Mouse (Mus musculus) stomach, postnatal 0 days (tissue): Measurements from ENCODE around the gene Mrpl49. TPM values are rescaled to one million over a fixed set of nuclear protein-coding genes. Genes with fewer than 3 reads are reported as not detected.
A peak's percentile ranks its signal among the peaks of the same experiment; 100 is the strongest.
"Not testable (repeated sequence)": the region's sequence is repeated elsewhere in the genome, so short reads cannot be mapped to it uniquely, and the experiment has no call there.

Experiments used
- ATAC-seq: fragments of 200-750 bp; cut with Nextera tagmentation; 2 replicates; pipeline ENCODE4 v1.8.0; 2017; ENCODE audit not compliant: low FRiP score, low TSS enrichment
- DNase-seq: peaks from one replicate; pipeline ENCODE4 v3.0.0-alpha.2; 2016; ENCODE audit warnings: low spot score
- H3K27ac ChIP-seq: fragments of 300-500 bp; sonication (generic); replicated peaks from 2 replicates; pipeline ENCODE4 v1.5.1; 2014; ENCODE audit warnings: mild to moderate bottlenecking, control low read depth
- H3K27me3 ChIP-seq: fragments of 300-500 bp; sonication (generic); 2 replicates; pipeline ENCODE4 v1.6.1; 2014; ENCODE audit warnings: low read length; ENCODE audit not compliant: control insufficient read depth, insufficient read depth
- H3K36me3 ChIP-seq: fragments of 300-500 bp; sonication (generic); 2 replicates; pipeline ENCODE4 v1.6.1; 2014; ENCODE audit warnings: low read length, mixed read lengths; ENCODE audit not compliant: control insufficient read depth, insufficient read depth
- H3K4me1 ChIP-seq: fragments of 300-500 bp; sonication (generic); replicated peaks from 2 replicates; pipeline ENCODE4 v1.6.1; 2014; ENCODE audit warnings: antibody characterized with exemption; ENCODE audit not compliant: control insufficient read depth, insufficient read depth
- H3K4me2 ChIP-seq: fragments of 300-500 bp; sonication (generic); replicated peaks from 2 replicates; pipeline ENCODE4 v1.6.1; 2014; ENCODE audit warnings: low read depth, mild to moderate bottlenecking, control low read depth, moderate library complexity
- H3K4me3 ChIP-seq: fragments of 300-500 bp; sonication (generic); 2 replicates; pipeline ENCODE4 v1.5.1; 2014; ENCODE audit warnings: low read depth, low read length, control low read depth
- H3K9ac ChIP-seq: fragments of 300-500 bp; sonication (generic); 2 replicates; pipeline ENCODE4 v1.6.1; 2014; ENCODE audit warnings: mild to moderate bottlenecking, low read length, control low read depth, mixed read lengths
- H3K9me3 ChIP-seq: fragments of 300-500 bp; sonication (generic); 2 replicates; pipeline ENCODE4 v1.6.1; 2016; ENCODE audit warnings: low read length; ENCODE audit not compliant: control insufficient read depth
- CTCF ChIP-seq: IDR thresholded peaks from 2 replicates; pipeline ENCODE4 v1.5.1; 2016; ENCODE audit warnings: antibody characterized with exemption, low read depth, mild to moderate bottlenecking, moderate library complexity
- EP300 ChIP-seq: optimal IDR thresholded peaks from 2 replicates; pipeline ENCODE3; 2016; ENCODE audit warnings: antibody characterized with exemption
- WGBS: fragments of 180-500 bp; shearing (Covaris S2); extraction: QIAGEN DNeasy Blood & Tissue Kit; methylation state at CpG from one replicate; pipeline ENCODE4 v1.1.7; 2014; 5-methylcytosine and 5-hydroxymethylcytosine counted together
- polyA plus RNA-seq: library from polyadenylated mRNA; unstranded; fragments of >200 nt; fragmentation: Nextera tagmentation; extraction: Ambion mirVana; gene quantifications from 2 replicates; pipeline ENCODE4 v1.2.1, GENCODE M21; 2015

Mrpl49 gene
- polyA plus RNA-seq, 1 experiment from 2014 or later: 35.0 TPM

GRCm38 (mm10) chr19:6046294-6047153 is 11.1 kb downstream of the Mrpl49 start, which contains the start of gene Syvn1:
TSS of gene Syvn1 (plus strand) at chr19:6046576.
- peak within 1 kb of the TSS; percentile 82 for H3K4me3 ChIP-seq
- H3K4me2 ChIP-seq: peak within 1 kb of the TSS; percentile 87
- H3K9ac ChIP-seq: peak within 1 kb of the TSS; percentile 82
- peaks cover 27% of the 10 kb centered on the region for H3K36me3 ChIP-seq
- H3K27ac ChIP-seq: peak within 1 kb of the TSS; percentile 98
- WGBS: under 1% methylated on average over 65 of the region's 65 CpGs
- ATAC-seq (peak; percentile 91), DNase-seq (peak; percentile 92)
- H3K27me3 ChIP-seq: no peaks in the 10 kb centered on the region
- no peaks in the 10 kb centered on the region for H3K9me3 ChIP-seq
- H3K4me1 ChIP-seq: 0 out of 2 replicates have a peak, but pooled peaks cover 2% of the 10 kb centered on the region
- TF ChIP-seq EP300: peak; percentile 59
- peak; percentile 22 for TF ChIP-seq CTCF

GRCm38 (mm10) chr19:6045366-6046293 is 12.0 kb downstream of the Mrpl49 start:
- 10% methylated on average over 20 of the region's 20 CpGs for WGBS
- TF ChIP-seq EP300 (no peak), CTCF (peak; percentile 52)
- no peaks in the 10 kb centered on the region for H3K9me3 ChIP-seq
- peak overlapping the region; percentile 87 for H3K4me2 ChIP-seq
- peak overlapping the region; percentile 98 for H3K27ac ChIP-seq
- peak overlapping the region; percentile 79 for H3K9ac ChIP-seq
- peak; percentile 21; the same call in 1 of the 2 replicates for ATAC-seq
- no peaks in the 10 kb centered on the region for H3K27me3 ChIP-seq
- 0 out of 2 replicates have a peak, but pooled peaks cover 2% of the 10 kb centered on the region for H3K4me1 ChIP-seq
- DNase-seq: no peak
- peak overlapping the region; percentile 82 for H3K4me3 ChIP-seq
- peaks cover 19% of the 10 kb centered on the region for H3K36me3 ChIP-seq

GRCm38 (mm10) chr19:6044102-6044501 is 13.5 kb downstream of the Mrpl49 start:
- not testable (repeated sequence) for H3K27ac ChIP-seq, H3K4me2 ChIP-seq, ATAC-seq, H3K9me3 ChIP-seq, DNase-seq, H3K27me3 ChIP-seq, H3K9ac ChIP-seq, H3K4me3 ChIP-seq, H3K4me1 ChIP-seq, H3K36me3 ChIP-seq
- 33% methylated on average over 4 of the region's 4 CpGs for WGBS
- peak; percentile 72 for TF ChIP-seq CTCF

GRCm38 (mm10) chr19:6042293-6042692 is 15.3 kb downstream of the Mrpl49 start:
- no peak overlapping the region for H3K4me3 ChIP-seq
- H3K4me2 ChIP-seq: no peak overlapping the region
- H3K9me3 ChIP-seq: no peaks in the 10 kb centered on the region
- TF ChIP-seq CTCF: no peak
- TF ChIP-seq EP300: no peak
- 82% methylated on average over 9 of the region's 9 CpGs for WGBS
- no peak overlapping the region for H3K27ac ChIP-seq
- no peaks in the 10 kb centered on the region for H3K27me3 ChIP-seq
- no peak overlapping the region for H3K9ac ChIP-seq
- DNase-seq (no peak), ATAC-seq (no peak)
- no peaks in the 10 kb centered on the region for H3K36me3 ChIP-seq
- no peaks in the 10 kb centered on the region for H3K4me1 ChIP-seq

- no peak for DNase-seq
- Histone ChIP-seq H3K36me3 (no peaks in the 10 kb centered on the region), H3K27me3 (no peaks in the 10 kb centered on the region), H3K4me3 (no peak overlapping the region), H3K4me1 (no peaks in the 10 kb centered on the region), H3K4me2 (no peak overlapping the region), H3K27ac (no peak overlapping the region), H3K9me3 (no peaks in the 10 kb centered on the region), H3K9ac (no peak overlapping the region)
- no peak for ATAC-seq
- TF ChIP-seq EP300 (no peak), CTCF (peak; percentile 35)
Observed at GRCm38 (mm10) chr19:6040002-6040401, 17.6 kb downstream of the Mrpl49 start.
